Mouse (Mus musculus): ENCODE data around the gene Cox6a1. TPM values are rescaled to one million over a fixed set of nuclear protein-coding genes. Genes with fewer than 3 reads are reported as not detected.
"Not testable (repeated sequence)": the region's sequence is repeated elsewhere in the genome, so short reads cannot be mapped to it uniquely, and the experiment has no call there.

Gene Cox6a1
- polyA plus RNA-seq, 1 experiment from 2014 or later = 2,087 TPM

DNA sequence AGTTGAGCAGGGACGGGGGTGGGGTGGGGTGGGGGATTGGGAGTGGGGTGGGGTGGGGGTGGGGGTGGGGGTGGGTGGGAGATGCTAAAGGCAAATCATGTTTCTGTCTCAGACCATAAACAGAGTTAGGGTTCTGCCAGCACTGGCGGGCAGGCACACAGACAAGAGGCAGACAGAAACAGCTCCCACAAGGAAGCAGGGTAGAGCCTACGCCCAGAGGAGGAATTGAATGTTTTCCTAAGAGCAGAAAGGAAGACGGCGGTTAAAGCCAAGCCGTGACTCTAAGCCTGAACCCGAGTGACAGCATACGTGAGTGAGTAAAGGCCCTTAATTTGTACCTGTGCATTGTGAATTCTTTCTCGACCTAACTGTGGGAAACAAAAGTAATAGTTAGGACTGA is 43.2 kb upstream of the Cox6a1 start:
- Histone ChIP-seq H3K36me3 (ENCODE audit: control insufficient read depth, insufficient read depth) (no peaks in the 10 kb centered on the region), H3K4me3 (ENCODE audit: low read depth, low read length) (no peak overlapping the region), H3K4me1 (replicated peaks; ENCODE audit: control insufficient read depth, insufficient read depth, low read length) (no peaks in the 10 kb centered on the region), H3K4me2 (replicated peaks; ENCODE audit: low read depth) (no peak overlapping the region), H3K27me3 (replicated peaks; ENCODE audit: control insufficient read depth, insufficient read depth, low read length) (no peaks in the 10 kb centered on the region), H3K9me3 (ENCODE audit: control insufficient read depth) (no peaks in the 10 kb centered on the region), H3K27ac (ENCODE audit: low read depth, low read length) (no peak overlapping the region), H3K9ac (ENCODE audit: low read depth, low read length) (no peak overlapping the region)
- 27% methylated on average over 9 of the region's 9 CpGs for WGBS
- no peak for TF ChIP-seq CTCF (IDR thresholded peaks at IDR 0.05; ENCODE audit: low read depth)
- ATAC-seq = no peak

DNA sequence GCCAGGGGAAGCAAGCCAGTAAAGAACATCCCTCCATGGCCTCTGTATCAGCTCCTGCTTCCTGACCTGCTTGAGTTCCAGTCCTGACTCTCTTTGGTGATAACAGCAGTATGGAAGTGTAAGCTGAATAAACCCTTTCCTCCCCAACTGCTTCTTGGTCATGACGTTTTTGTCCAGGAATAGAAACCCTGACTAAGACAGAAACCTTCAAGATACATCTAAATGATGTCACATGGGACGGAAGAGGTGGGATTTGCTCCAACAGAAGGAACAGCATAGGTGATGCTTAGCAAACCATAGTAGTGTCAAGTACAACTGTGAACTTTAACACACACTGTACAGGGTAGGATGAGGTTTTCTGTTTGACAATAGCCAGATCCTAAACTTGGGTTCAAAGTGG is 30.1 kb upstream of the Cox6a1 start:
- not testable (repeated sequence) for H3K4me3 ChIP-seq (ENCODE audit: low read depth, low read length); H3K4me1 ChIP-seq (replicated peaks; ENCODE audit: control insufficient read depth, insufficient read depth, low read length); H3K4me2 ChIP-seq (replicated peaks; ENCODE audit: low read depth); ATAC-seq; H3K27me3 ChIP-seq (replicated peaks; ENCODE audit: control insufficient read depth, insufficient read depth, low read length); H3K36me3 ChIP-seq (ENCODE audit: control insufficient read depth, insufficient read depth); H3K27ac ChIP-seq (ENCODE audit: low read depth, low read length); H3K9me3 ChIP-seq (ENCODE audit: control insufficient read depth); H3K9ac ChIP-seq (ENCODE audit: low read depth, low read length)
- WGBS = 75% methylated on average over 2 of the region's 2 CpGs

DNA sequence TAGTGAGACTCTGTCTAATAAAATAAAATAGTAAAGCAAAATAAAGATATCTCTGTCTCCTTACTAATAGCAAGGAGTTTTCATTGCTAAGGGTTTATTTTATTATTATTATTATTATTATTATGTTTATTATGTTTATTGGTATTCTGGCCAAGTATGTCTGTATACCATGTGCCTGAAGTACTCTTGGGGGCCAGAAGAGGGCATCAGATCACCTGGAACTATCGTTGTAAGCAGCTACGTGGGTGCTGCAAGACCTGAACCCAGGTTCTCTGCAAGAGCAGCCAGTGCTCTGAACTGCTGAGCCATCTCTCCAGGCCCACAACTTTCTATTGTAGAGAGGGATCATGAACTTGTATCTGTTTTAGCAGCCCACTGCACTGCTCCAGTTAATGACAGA is 26.7 kb upstream of the Cox6a1 start:
- Histone ChIP-seq H3K9me3 (ENCODE audit: control insufficient read depth) (no peaks in the 10 kb centered on the region), H3K4me2 (replicated peaks; ENCODE audit: low read depth) (no peak overlapping the region), H3K27ac (ENCODE audit: low read depth, low read length) (no peak overlapping the region), H3K4me1 (replicated peaks; ENCODE audit: control insufficient read depth, insufficient read depth, low read length) (no peaks in the 10 kb centered on the region), H3K9ac (ENCODE audit: low read depth, low read length) (no peak overlapping the region), H3K4me3 (ENCODE audit: low read depth, low read length) (no peak overlapping the region), H3K36me3 (ENCODE audit: control insufficient read depth, insufficient read depth) (no peaks in the 10 kb centered on the region), H3K27me3 (replicated peaks; ENCODE audit: control insufficient read depth, insufficient read depth, low read length) (no peaks in the 10 kb centered on the region; the same call in 1 of the 2 replicates)
- peak; percentile 39 for TF ChIP-seq CTCF (IDR thresholded peaks at IDR 0.05; ENCODE audit: low read depth)
- no peak for ATAC-seq
- 82% methylated on average over 2 of the region's 2 CpGs for WGBS

DNA sequence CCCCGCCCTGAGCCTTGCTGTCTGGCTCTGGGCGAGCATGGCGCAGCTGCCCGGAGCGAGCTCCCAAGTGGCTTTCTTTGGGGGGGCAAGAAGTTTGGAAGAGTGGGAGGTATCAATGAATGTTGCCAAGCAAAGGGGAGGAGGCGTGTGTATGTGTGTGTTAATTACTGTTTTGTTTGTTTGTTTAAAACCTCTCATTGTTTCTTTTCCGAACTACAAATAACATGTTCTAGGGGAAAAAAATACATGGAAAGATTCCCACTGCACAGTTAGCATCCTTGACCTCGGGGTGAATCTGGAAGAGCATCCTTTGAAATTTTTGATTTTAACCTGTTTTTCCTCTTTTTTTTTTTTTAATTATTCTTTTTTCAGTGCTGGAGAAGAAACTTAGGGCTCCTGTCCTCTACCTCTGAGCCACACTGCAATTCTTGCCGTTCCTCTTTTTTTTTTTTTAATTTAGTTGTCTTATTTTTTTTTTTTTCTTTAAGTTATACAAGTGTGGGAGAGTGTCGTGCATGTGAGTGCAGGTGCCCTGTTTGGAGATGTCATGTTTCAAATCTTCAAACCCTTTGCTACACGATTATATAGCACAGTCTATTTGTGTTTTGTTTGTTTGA is 25.5 kb upstream of the Cox6a1 start:
- Histone ChIP-seq H3K4me2 (replicated peaks; ENCODE audit: low read depth) (peak overlapping the region; percentile 37; the same call in 1 of the 2 replicates), H3K4me1 (replicated peaks; ENCODE audit: control insufficient read depth, insufficient read depth, low read length) (no peaks in the 10 kb centered on the region), H3K9me3 (ENCODE audit: control insufficient read depth) (no peaks in the 10 kb centered on the region), H3K27ac (ENCODE audit: low read depth, low read length) (no peak overlapping the region), H3K36me3 (ENCODE audit: control insufficient read depth, insufficient read depth) (no peaks in the 10 kb centered on the region), H3K27me3 (replicated peaks; ENCODE audit: control insufficient read depth, insufficient read depth, low read length) (no peaks in the 10 kb centered on the region; the same call in 1 of the 2 replicates), H3K4me3 (ENCODE audit: low read depth, low read length) (no peak overlapping the region), H3K9ac (ENCODE audit: low read depth, low read length) (no peak overlapping the region)
- TF ChIP-seq CTCF (IDR thresholded peaks at IDR 0.05; ENCODE audit: low read depth) = no peak
- ATAC-seq = no peak
- 35% methylated on average over 11 of the region's 11 CpGs for WGBS

DNA sequence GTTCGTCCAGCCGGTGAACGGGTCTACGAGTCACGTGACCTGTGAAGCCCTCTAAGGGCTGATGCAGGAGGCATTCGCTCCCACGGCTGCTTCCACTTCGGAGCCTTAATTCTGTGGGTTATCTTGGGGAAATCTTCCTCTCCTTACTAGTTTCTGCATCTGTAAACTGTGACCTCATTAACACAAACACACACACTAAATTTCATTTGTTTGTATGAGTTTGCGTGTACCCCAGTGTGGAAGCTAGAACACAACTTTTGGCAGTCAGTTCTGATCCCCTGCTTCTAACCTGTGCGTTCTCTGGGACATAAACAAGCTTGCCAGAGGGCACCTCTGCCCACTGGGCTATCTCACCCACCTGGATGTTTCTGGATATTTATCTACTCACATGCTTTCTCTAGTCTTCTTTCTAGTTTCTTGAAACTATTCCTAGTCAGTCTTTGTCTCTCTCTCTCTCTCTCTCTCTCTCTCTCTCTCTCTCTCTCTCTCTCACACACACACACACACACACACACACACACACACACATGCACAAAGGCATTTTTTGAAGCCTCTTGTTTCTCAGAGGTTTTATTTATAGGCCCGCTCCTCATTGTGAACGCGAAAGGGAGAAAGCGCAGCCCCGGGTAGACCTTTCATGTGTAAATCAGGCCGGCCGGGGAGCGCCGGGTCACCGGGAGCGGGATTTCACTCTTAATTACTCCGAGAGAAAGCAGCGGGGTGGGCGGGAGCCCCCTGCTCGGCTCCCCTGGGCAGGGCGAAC is 24.8 kb upstream of the Cox6a1 start:
- no peaks in the 10 kb centered on the region for H3K36me3 ChIP-seq (ENCODE audit: control insufficient read depth, insufficient read depth)
- 33% methylated on average over 26 of the region's 26 CpGs for WGBS
- peak overlapping the region; percentile 37; the same call in 1 of the 2 replicates for H3K4me2 ChIP-seq (replicated peaks; ENCODE audit: low read depth)
- no peak overlapping the region for H3K27ac ChIP-seq (ENCODE audit: low read depth, low read length)
- TF ChIP-seq CTCF (IDR thresholded peaks at IDR 0.05; ENCODE audit: low read depth) = no peak
- ATAC-seq = no peak
- H3K4me3 ChIP-seq (ENCODE audit: low read depth, low read length) = no peak overlapping the region
- no peaks in the 10 kb centered on the region; the same call in 1 of the 2 replicates for H3K27me3 ChIP-seq (replicated peaks; ENCODE audit: control insufficient read depth, insufficient read depth, low read length)
- H3K9me3 ChIP-seq (ENCODE audit: control insufficient read depth) = no peaks in the 10 kb centered on the region
- H3K4me1 ChIP-seq (replicated peaks; ENCODE audit: control insufficient read depth, insufficient read depth, low read length) = no peaks in the 10 kb centered on the region
- H3K9ac ChIP-seq (ENCODE audit: low read depth, low read length) = no peak overlapping the region

DNA sequence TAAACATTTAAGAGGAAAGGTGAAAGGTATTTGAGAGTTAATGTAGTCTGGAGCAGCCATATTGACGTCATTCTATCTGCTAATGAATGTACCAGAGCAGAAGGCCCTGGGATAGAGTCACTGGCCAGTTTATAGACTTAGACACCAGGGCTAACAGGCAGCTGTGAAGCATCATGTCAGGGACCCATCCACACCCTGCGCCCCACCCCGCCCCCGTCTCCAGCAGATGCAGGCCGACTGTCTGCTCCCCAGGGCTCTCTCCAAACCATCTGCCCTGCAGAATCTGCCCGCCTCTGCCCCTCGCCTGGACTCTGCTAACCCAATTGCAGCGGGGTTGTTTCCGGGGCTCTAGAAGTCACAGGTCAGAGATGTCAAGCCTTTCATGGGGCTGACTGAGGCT is 23.0 kb upstream of the Cox6a1 start:
- no peak overlapping the region for H3K9ac ChIP-seq (ENCODE audit: low read depth, low read length)
- H3K9me3 ChIP-seq (ENCODE audit: control insufficient read depth) = no peaks in the 10 kb centered on the region
- no peak overlapping the region for H3K4me3 ChIP-seq (ENCODE audit: low read depth, low read length)
- H3K27ac ChIP-seq (ENCODE audit: low read depth, low read length) = no peak overlapping the region
- 58% methylated on average over 9 of the region's 9 CpGs for WGBS
- H3K4me2 ChIP-seq (replicated peaks; ENCODE audit: low read depth) = no peak overlapping the region
- ATAC-seq = no peak
- no peaks in the 10 kb centered on the region for H3K36me3 ChIP-seq (ENCODE audit: control insufficient read depth, insufficient read depth)
- TF ChIP-seq CTCF (IDR thresholded peaks at IDR 0.05; ENCODE audit: low read depth) = no peak
- H3K27me3 ChIP-seq (replicated peaks; ENCODE audit: control insufficient read depth, insufficient read depth, low read length) = no peaks in the 10 kb centered on the region; the same call in 1 of the 2 replicates
- H3K4me1 ChIP-seq (replicated peaks; ENCODE audit: control insufficient read depth, insufficient read depth, low read length) = no peaks in the 10 kb centered on the region

Measured in intestine, postnatal 0 days (tissue).